Comparison of ENCODE assay signal across 17 mouse cellular contexts in the genomic region with DNA sequence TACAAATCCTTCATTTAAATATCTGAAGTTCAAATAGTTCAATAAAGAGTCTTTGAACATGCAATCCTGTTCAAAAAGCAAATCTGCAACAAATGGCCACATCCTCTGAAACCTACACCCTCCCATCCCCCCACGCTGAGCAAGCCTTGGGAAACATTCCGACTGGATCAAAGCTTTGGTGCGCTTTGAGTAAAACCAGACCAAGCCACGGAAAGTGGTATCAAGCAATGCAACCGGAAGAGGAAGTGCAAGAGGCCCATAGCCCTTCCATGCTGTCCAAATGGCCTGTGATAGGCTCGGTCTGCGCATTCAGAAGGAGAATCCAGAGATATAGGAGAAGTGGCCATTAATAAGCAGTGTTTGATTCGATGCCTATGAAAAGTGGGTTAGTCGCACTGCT. TPM values are rescaled to one million over a fixed set of nuclear protein-coding genes. Genes with fewer than 3 reads are reported as not detected.
DNase-seq lines count a peak whose midpoint lies in the region; ATAC-seq and TF ChIP-seq lines count a peak whose summit lies in the region.
"Had no signal": no experiment of that assay in that cellular context is flagged by ENCODE, and none has a peak within 500 bp of the region (broad histone marks: within the 10 kb centered on the region; RNA-seq: fewer than 3 reads in every experiment).

No protein-coding gene starts in this region.

- DNase-seq in MEL (ENCODE audit: low read depth, low spot score): peak; percentile 76
- no peak for DNase-seq in urinary bladder, adult 2 months (ENCODE audit: low spot score)
- DNase-seq in gastrocnemius, postnatal 25 days: no peak
- DNase-seq in thymus, adult 2 months: no peak
- DNase-seq in T-cell, adult 2 months (ENCODE audit: low spot score): no peak
- DNase-seq: cerebellum, postnatal 10 days; kidney, adult 11 months; kidney, postnatal 10 days; left cerebral cortex, postnatal 4 days; retina, postnatal 1 day had no signal

- H3K9ac ChIP-seq in ES-Bruce4 (ENCODE audit: low read depth, poor library complexity, severe bottlenecking): peak overlapping the region; percentile 53
- peak overlapping the region; percentile 94 for H3K9ac ChIP-seq in MEL (ENCODE audit: control insufficient read depth, low read depth, low read length, poor library complexity, severe bottlenecking)
- 0 out of 2 replicates have a peak overlapping the region, but pooled peaks have one; percentile 78 for H3K9ac ChIP-seq in liver, embryonic 15.5 days
- H3K9ac ChIP-seq: lung, embryonic 15.5 days; midbrain, embryonic 15.5 days had no signal

- no peak for TF ChIP-seq POLR2A in ES-Bruce4 (IDR thresholded peaks at IDR 0.05; ENCODE audit: insufficient read depth, low read length)
- no peak; a peak in 1 of 4 replicates for TF ChIP-seq POLR2A in MEL (IDR thresholded peaks at IDR 0.05; ENCODE audit: control insufficient read depth in 1 of 2, insufficient read depth in 1 of 2, low read depth in 1 of 2, low read length in 2 of 2, poor library complexity in 1 of 2)
- no peak for TF ChIP-seq POLR2A in thymus, adult 2 months (IDR thresholded peaks at IDR 0.05; ENCODE audit: control insufficient read depth, extremely low read depth, insufficient read depth, low read length, poor library complexity)

- H3K4me1 ChIP-seq in ES-Bruce4 (ENCODE audit: control insufficient read depth, insufficient read depth, low read length): no peaks in the 10 kb centered on the region
- H3K4me1 ChIP-seq in MEL (ENCODE audit: control insufficient read depth in 1 of 2, insufficient read depth in 2 of 2, low read length in 2 of 2): peaks cover 24 to 49% of the 10 kb centered on the region in 2 experiments
- peaks cover 69% of the 10 kb centered on the region for H3K4me1 ChIP-seq in liver, embryonic 15.5 days (replicated peaks)
- H3K4me1 ChIP-seq in thymus, adult 2 months (replicated peaks; ENCODE audit: control insufficient read depth, insufficient read depth, low read length): 0 out of 2 replicates have a peak, but pooled peaks cover 3% of the 10 kb centered on the region

- H3K36me3 ChIP-seq in ES-Bruce4 (ENCODE audit: control insufficient read depth, insufficient read depth, low read length, poor library complexity, severe bottlenecking) (peaks cover 17% of the 10 kb centered on the region), MEL (ENCODE audit: control insufficient read depth in 1 of 2, insufficient read depth in 2 of 2, low read length in 2 of 2) (peaks cover 26 to 59% of the 10 kb centered on the region in 2 experiments)
- peaks cover 45% of the 10 kb centered on the region for H3K36me3 ChIP-seq in liver, embryonic 15.5 days (replicated peaks)
- no peaks in the 10 kb centered on the region for H3K36me3 ChIP-seq in thymus, adult 2 months (ENCODE audit: control insufficient read depth, insufficient read depth, low read length)
- H3K36me3 ChIP-seq: lung, embryonic 15.5 days; midbrain, embryonic 15.5 days had no signal

- ATAC-seq in granulocyte monocyte progenitor cell, adult 5-6 weeks (replicated peaks; ENCODE audit: poor library complexity, severe bottlenecking): peak; percentile 23
- ATAC-seq in liver, embryonic 15.5 days (ENCODE audit: insufficient read depth): no peak
- ATAC-seq: hindbrain, postnatal 0 days; midbrain, embryonic 15.5 days had no signal

- WGBS in liver, embryonic 15.5 days (ENCODE audit: insufficient replicate concordance): 70% methylated on average over 9 of the region's 9 CpGs
- 94% methylated on average over 9 of the region's 9 CpGs for WGBS in thymus, adult 2 months

- no peaks in the 10 kb centered on the region for H3K27me3 ChIP-seq in ES-Bruce4 (ENCODE audit: control insufficient read depth, insufficient read depth, low read length, poor library complexity, severe bottlenecking)
- H3K27me3 ChIP-seq in MEL (ENCODE audit: control insufficient read depth in 1 of 2, insufficient read depth in 2 of 2, low read length in 2 of 2): no peaks in the 10 kb centered on the region
- H3K27me3 ChIP-seq in liver, embryonic 15.5 days: no peaks in the 10 kb centered on the region
- H3K27me3 ChIP-seq in thymus, adult 2 months (ENCODE audit: control insufficient read depth, insufficient read depth, low read length): no peaks in the 10 kb centered on the region; the same call in 1 of the 2 replicates
- H3K27me3 ChIP-seq: lung, embryonic 15.5 days; midbrain, embryonic 15.5 days had no signal

- H3K79me2 ChIP-seq in MEL (ENCODE audit: control insufficient read depth, insufficient read depth, low read length, poor library complexity): peaks cover 72% of the 10 kb centered on the region

- TF ChIP-seq EP300 in ES-Bruce4 (IDR thresholded peaks at IDR 0.05; ENCODE audit: insufficient read depth, low read depth, low read length) (no peak), MEL (IDR thresholded peaks at IDR 0.05; ENCODE audit: low read depth in 1 of 2, low read length in 2 of 2) (no peak)

- no peak overlapping the region; the same call in 1 of the 2 replicates for H3K27ac ChIP-seq in ES-Bruce4 (ENCODE audit: insufficient read depth, low read length)
- H3K27ac ChIP-seq in MEL (ENCODE audit: control insufficient read depth, low read depth, low read length): peak overlapping the region; percentile 61
- peak overlapping the region; percentile 70; the same call in 1 of the 2 replicates for H3K27ac ChIP-seq in liver, embryonic 15.5 days (replicated peaks)
- H3K27ac ChIP-seq in thymus, adult 2 months (ENCODE audit: control insufficient read depth, insufficient read depth, low read length): no peak overlapping the region
- H3K27ac ChIP-seq: hindbrain, postnatal 0 days; layer of hippocampus, adult 2 months; lung, embryonic 15.5 days; midbrain, embryonic 15.5 days had no signal

- no peak for TF ChIP-seq RAD21 in MEL (IDR thresholded peaks at IDR 0.05; ENCODE audit: low read depth, low read length)

- H3K4me2 ChIP-seq in liver, embryonic 15.5 days: peak overlapping the region; percentile 83
- H3K4me2 ChIP-seq: lung, embryonic 15.5 days; midbrain, embryonic 15.5 days had no signal

- H3K4me3 ChIP-seq in ES-Bruce4 (ENCODE audit: low read depth, low read length) (peak overlapping the region; percentile 33), MEL (ENCODE audit: control insufficient read depth in 1 of 2, insufficient read depth in 1 of 2, low read depth in 2 of 2, low read length in 2 of 2) (peak overlapping the region; percentile 96 to 97)
- H3K4me3 ChIP-seq in liver, embryonic 15.5 days (replicated peaks): peak overlapping the region; percentile 75
- no peak overlapping the region for H3K4me3 ChIP-seq in thymus, adult 2 months (ENCODE audit: control insufficient read depth, insufficient read depth, low read length)
- H3K4me3 ChIP-seq: layer of hippocampus, adult 2 months; lung, embryonic 15.5 days; midbrain, embryonic 15.5 days had no signal

- no peaks in the 10 kb centered on the region for H3K9me3 ChIP-seq in ES-Bruce4 (replicated peaks; ENCODE audit: control insufficient read depth, insufficient read depth, low read length, poor library complexity, severe bottlenecking)
- H3K9me3 ChIP-seq in MEL (replicated peaks; ENCODE audit: insufficient read depth, low read length): no peaks in the 10 kb centered on the region
- no peaks in the 10 kb centered on the region for H3K9me3 ChIP-seq in liver, embryonic 15.5 days (replicated peaks)
- H3K9me3 ChIP-seq: lung, embryonic 15.5 days; midbrain, embryonic 15.5 days had no signal

- TF ChIP-seq CTCF in ES-Bruce4 (IDR thresholded peaks at IDR 0.05; ENCODE audit: low read depth, low read length): no peak
- TF ChIP-seq CTCF in MEL (IDR thresholded peaks at IDR 0.05 in 2 of 3, conservative IDR thresholded peaks at IDR 0.05 in 1 of 3; ENCODE audit: control insufficient read depth in 1 of 3, insufficient read depth in 1 of 3, low read depth in 2 of 3, low read length in 3 of 3, poor library complexity in 1 of 3, severe bottlenecking in 1 of 3): no peak
- no peak for TF ChIP-seq CTCF in thymus, adult 2 months (IDR thresholded peaks at IDR 0.05; ENCODE audit: borderline replicate concordance, control insufficient read depth, extremely low read depth, insufficient read depth, low read length, poor library complexity)

TF ChIP-seq in MEL, 35 proteins besides CTCF, POLR2A, EP300 and RAD21:
- TF ChIP-seq RCOR1 (IDR thresholded peaks at IDR 0.05; ENCODE audit: low read depth, low read length) (no peak), SIN3A (IDR thresholded peaks at IDR 0.05; ENCODE audit: low read length) (peak; percentile 77), MXI1 (IDR thresholded peaks at IDR 0.05; ENCODE audit: low read depth, low read length) (peak; percentile 59), USF2 (IDR thresholded peaks at IDR 0.05; ENCODE audit: borderline replicate concordance in 1 of 2, insufficient read depth in 1 of 2, low read depth in 1 of 2, low read length in 2 of 2) (no peak), GABPA (IDR thresholded peaks at IDR 0.05; ENCODE audit: low read depth, low read length) (no peak), TBP (IDR thresholded peaks at IDR 0.05; ENCODE audit: low read depth, low read length) (peak; percentile 45; the same call in 1 of the 2 replicates), ETS1 (IDR thresholded peaks at IDR 0.05; ENCODE audit: low read depth, low read length) (no peak), POLR2AphosphoS2 (IDR thresholded peaks at IDR 0.05; ENCODE audit: low read length) (no peak), ZMIZ1 (IDR thresholded peaks at IDR 0.05; ENCODE audit: low read depth, low read length) (no peak), ELF1 (IDR thresholded peaks at IDR 0.05; ENCODE audit: low read depth, low read length) (peak; percentile 62; the same call in 1 of the 2 replicates)

RNA-seq across cellular contexts. Expression of a gene that starts 2.6 kb away (rescaled TPM):
- polyA plus RNA-seq in ES-Bruce4 (2011; ENCODE audit: insufficient read depth, insufficient read length, low read depth, missing spikeins): 531 and 541 TPM in 2 replicates
- 342 and 456 TPM in 2 replicates for total RNA-seq in MEL (2012; rRNA removed)
- polyA plus RNA-seq in MEL (2012; ENCODE audit: insufficient read depth in 1 of 2, insufficient read length in 2 of 2, low read depth in 1 of 2, low replicate concordance in 2 of 2, missing spikeins in 1 of 2): 100 to 1,000 TPM in 1 of 2 experiments, not detected in 1; 792 TPM
- total RNA-seq in granulocyte monocyte progenitor cell, adult 5-6 weeks (2014; fragmentation: Nextera tagmentation): 33.1 and 39.0 TPM in 2 replicates
- total RNA-seq in granulocyte monocyte progenitor cell, adult 5-6 weeks (2017): 22.1 and 23.9 TPM in 2 replicates
- 305 and 316 TPM in 2 replicates for polyA plus RNA-seq in liver, embryonic 15.5 days (2015; fragmentation: Nextera tagmentation; extraction: Ambion mirVana)
- polyA plus RNA-seq in urinary bladder, adult 2 months (2012; rRNA removed): 18.9 and 21.7 TPM in 2 replicates
- 1 to 10 TPM; 1.8 to 4.3 TPM for total RNA-seq in gastrocnemius, postnatal 25 days (2021)
- 6.1 and 6.5 TPM in 2 replicates for polyA plus RNA-seq in thymus, adult 2 months (2012; rRNA removed)

Comparison
In these comparisons a context has a peak if more than half of its experiments do, and no peak if none do; other contexts are left out.
1. H3K27ac ChIP-seq: peak in MEL (single experiment) and liver, embryonic 15.5 days (single experiment); none in ES-Bruce4 (single experiment) and thymus, adult 2 months (single experiment).
2. Peak in every context shown above with its lines, with median percentiles within 50 percentile points of each other: H3K9ac ChIP-seq.